Mouse (Mus musculus) E14TG2a.4 (cell line): ENCODE results near the gene Myo18b.
A peak's percentile ranks its signal among the peaks of the same experiment; 100 is the strongest.

Source experiments
- H3K27me3 ChIP-seq: 2 replicates; pipeline ENCODE4 v1.6.1; 2014; ENCODE audit warnings: low read length, control low read depth; ENCODE audit not compliant: insufficient read depth
- H3K36me3 ChIP-seq: 2 replicates; pipeline ENCODE4 v1.6.1; 2014; ENCODE audit warnings: low read length, control low read depth; ENCODE audit not compliant: insufficient read depth
- H3K4me1 ChIP-seq: replicated peaks from 2 replicates; pipeline ENCODE4 v1.6.1; 2014; ENCODE audit warnings: low read depth, low read length, control low read depth
- H3K4me3 ChIP-seq: replicated peaks from 2 replicates; pipeline ENCODE4 v1.5.1; 2014; ENCODE audit warnings: mild to moderate bottlenecking, low read length
- H3K9me3 ChIP-seq: 2 replicates; pipeline ENCODE4 v1.6.1; 2014; ENCODE audit warnings: low read length, control low read depth
- CTCF ChIP-seq: conservative IDR thresholded peaks from 2 replicates; pipeline ENCODE4 v1.5.1; 2014; ENCODE audit warnings: low read length
- NANOG ChIP-seq: IDR thresholded peaks from 2 replicates; pipeline ENCODE4 v1.6.1; 2014; ENCODE audit warnings: borderline replicate concordance, low read length, mixed read lengths
- POU5F1 ChIP-seq: IDR thresholded peaks from 2 replicates; pipeline ENCODE4 v1.6.1; 2014; ENCODE audit warnings: low read length, borderline replicate concordance

Myo18b gene

GRCm38 (mm10) chr5:112842696-112843095 is 53.5 kb downstream of the Myo18b start:
- Histone ChIP-seq H3K9me3 (no peaks in the 10 kb centered on the region), H3K27me3 (peaks cover 6% of the 10 kb centered on the region), H3K36me3 (no peaks in the 10 kb centered on the region), H3K4me3 (no peak overlapping the region), H3K4me1 (peaks cover 34% of the 10 kb centered on the region)
- TF ChIP-seq CTCF, result no peak
- no peak for TF ChIP-seq POU5F1
- TF ChIP-seq NANOG, result no peak

GRCm38 (mm10) chr5:112841850-112842249 is 54.3 kb downstream of the Myo18b start:
- H3K9me3 ChIP-seq, result no peaks in the 10 kb centered on the region
- TF ChIP-seq NANOG, result no peak
- no peak for TF ChIP-seq CTCF
- no peak for TF ChIP-seq POU5F1
- peaks cover 4% of the 10 kb centered on the region for H3K27me3 ChIP-seq
- H3K4me3 ChIP-seq, result no peak overlapping the region
- peaks cover 35% of the 10 kb centered on the region for H3K4me1 ChIP-seq
- no peaks in the 10 kb centered on the region for H3K36me3 ChIP-seq

GRCm38 (mm10) chr5:112834896-112835295 is 61.3 kb downstream of the Myo18b start:
- TF ChIP-seq POU5F1, result no peak
- TF ChIP-seq NANOG, result no peak
- Histone ChIP-seq H3K36me3 (no peaks in the 10 kb centered on the region), H3K4me1 (peaks cover 29% of the 10 kb centered on the region), H3K9me3 (no peaks in the 10 kb centered on the region), H3K4me3 (no peak overlapping the region), H3K27me3 (peaks cover 21% of the 10 kb centered on the region)

- H3K9me3 ChIP-seq, result no peaks in the 10 kb centered on the region
- no peaks in the 10 kb centered on the region for H3K36me3 ChIP-seq
- H3K4me3 ChIP-seq, result peak overlapping the region; percentile 3; the same call in 1 of the 2 replicates
- peaks cover 29% of the 10 kb centered on the region for H3K4me1 ChIP-seq
- no peak for TF ChIP-seq NANOG
- TF ChIP-seq CTCF, result no peak
- no peak for TF ChIP-seq POU5F1
- H3K27me3 ChIP-seq, result peaks cover 23% of the 10 kb centered on the region
These were observed 62.3 kb downstream of the Myo18b start for GRCm38 (mm10) chr5:112833866-112834265.

- TF ChIP-seq NANOG (no peak), POU5F1 (no peak), CTCF (no peak)
- H3K36me3 ChIP-seq, result no peaks in the 10 kb centered on the region
- H3K4me3 ChIP-seq, result no peak overlapping the region
- H3K4me1 ChIP-seq, result peaks cover 28% of the 10 kb centered on the region
- H3K9me3 ChIP-seq, result no peaks in the 10 kb centered on the region
- H3K27me3 ChIP-seq, result peaks cover 3% of the 10 kb centered on the region; the same call in 1 of the 2 replicates
These were observed 70.9 kb downstream of the Myo18b start for GRCm38 (mm10) chr5:112825091-112825794.

- no peak for TF ChIP-seq CTCF
- no peak for TF ChIP-seq NANOG
- no peak for TF ChIP-seq POU5F1
- H3K9me3 ChIP-seq, result no peaks in the 10 kb centered on the region
These were observed 71.8 kb downstream of the Myo18b start for GRCm38 (mm10) chr5:112824376-112824775.

GRCm38 (mm10) chr5:112822426-112822825 is 73.7 kb downstream of the Myo18b start:
- no peaks in the 10 kb centered on the region for H3K27me3 ChIP-seq

More at GRCm38 (mm10) chr5:112824376-112824775, 71.8 kb downstream of the Myo18b start:
- H3K4me1 ChIP-seq, result peaks cover 31% of the 10 kb centered on the region
- peaks cover under 1% of the 10 kb centered on the region; the same call in 1 of the 2 replicates for H3K27me3 ChIP-seq
- no peaks in the 10 kb centered on the region for H3K36me3 ChIP-seq
- no peak overlapping the region for H3K4me3 ChIP-seq

GRCm38 (mm10) chr5:112815051-112815450 is 81.1 kb downstream of the Myo18b start:
- Histone ChIP-seq H3K9me3 (no peaks in the 10 kb centered on the region), H3K4me3 (no peak overlapping the region), H3K27me3 (no peaks in the 10 kb centered on the region), H3K36me3 (no peaks in the 10 kb centered on the region), H3K4me1 (peaks cover 16% of the 10 kb centered on the region)
- no peak for TF ChIP-seq CTCF
- no peak for TF ChIP-seq POU5F1
- TF ChIP-seq NANOG, result no peak

More at GRCm38 (mm10) chr5:112822426-112822825, 73.7 kb downstream of the Myo18b start:
- Histone ChIP-seq H3K4me3 (no peak overlapping the region), H3K9me3 (no peaks in the 10 kb centered on the region), H3K4me1 (peaks cover 36% of the 10 kb centered on the region), H3K36me3 (no peaks in the 10 kb centered on the region)
- TF ChIP-seq NANOG (no peak), CTCF (no peak), POU5F1 (no peak)
